Mouse (Mus musculus): ENCODE measurements around the gene 2010003K11Rik. TPM values are rescaled to one million over a fixed set of nuclear protein-coding genes. Genes with fewer than 3 reads are reported as not detected.

Gene 2010003K11Rik
- polyA plus RNA-seq, 1 experiment, result not detected

- Histone ChIP-seq H3K79me3 (ENCODE audit: low read depth) (no peaks in the 10 kb centered on the region), H3ac (ENCODE audit: control insufficient read depth, insufficient read length, low read depth) (no peak overlapping the region), H3K36me3 (ENCODE audit: control insufficient read depth, insufficient read depth) (no peaks in the 10 kb centered on the region), H3K4me3 (ENCODE audit: insufficient read depth, poor library complexity, severe bottlenecking) (no peak overlapping the region), H3K79me2 (ENCODE audit: control insufficient read depth, insufficient read depth) (no peaks in the 10 kb centered on the region), H3K27me3 (ENCODE audit: control insufficient read depth, insufficient read depth, insufficient read length) (no peaks in the 10 kb centered on the region)
- TF ChIP-seq MYOG (IDR thresholded peaks at IDR 0.05; ENCODE audit: control insufficient read depth, extremely low read depth, insufficient read length), result no peak
- no peak for TF ChIP-seq CEBPB (IDR thresholded peaks at IDR 0.05; ENCODE audit: low read depth)
- TF ChIP-seq CTCF (IDR thresholded peaks at IDR 0.05; ENCODE audit: control insufficient read depth, insufficient read depth, insufficient read length), result no peak
- no peak for TF ChIP-seq MYOD1 (IDR thresholded peaks at IDR 0.05; ENCODE audit: control insufficient read depth, insufficient read length, low read depth)
- no peak for TF ChIP-seq FOSL1 (IDR thresholded peaks at IDR 0.05; ENCODE audit: insufficient read depth, low read length, poor library complexity, severe bottlenecking)
- no peak for TF ChIP-seq MAX (IDR thresholded peaks at IDR 0.05)
- no peak for TF ChIP-seq USF1 (IDR thresholded peaks at IDR 0.05; ENCODE audit: low read depth)
Observed at GRCm38 (mm10) chr19:4540992-4541391, 42.6 kb upstream of the 2010003K11Rik start.

GRCm38 (mm10) chr19:4540263-4540662 is 41.9 kb upstream of the 2010003K11Rik start:
- Histone ChIP-seq H3ac (ENCODE audit: control insufficient read depth, insufficient read length, low read depth) (no peak overlapping the region), H3K36me3 (ENCODE audit: control insufficient read depth, insufficient read depth) (no peaks in the 10 kb centered on the region), H3K79me3 (ENCODE audit: low read depth) (no peaks in the 10 kb centered on the region), H3K79me2 (ENCODE audit: control insufficient read depth, insufficient read depth) (no peaks in the 10 kb centered on the region), H3K4me3 (ENCODE audit: insufficient read depth, poor library complexity, severe bottlenecking) (no peak overlapping the region), H3K27me3 (ENCODE audit: control insufficient read depth, insufficient read depth, insufficient read length) (no peaks in the 10 kb centered on the region)
- no peak for TF ChIP-seq USF1 (IDR thresholded peaks at IDR 0.05; ENCODE audit: low read depth)

GRCm38 (mm10) chr19:4536606-4537005 is 38.2 kb upstream of the 2010003K11Rik start:
- Histone ChIP-seq H3K27me3 (ENCODE audit: control insufficient read depth, insufficient read depth, insufficient read length) (no peaks in the 10 kb centered on the region), H3K4me3 (ENCODE audit: insufficient read depth, poor library complexity, severe bottlenecking) (no peak overlapping the region), H3K79me2 (ENCODE audit: control insufficient read depth, insufficient read depth) (no peaks in the 10 kb centered on the region), H3K79me3 (ENCODE audit: low read depth) (no peaks in the 10 kb centered on the region), H3K36me3 (ENCODE audit: control insufficient read depth, insufficient read depth) (no peaks in the 10 kb centered on the region), H3ac (ENCODE audit: control insufficient read depth, insufficient read length, low read depth) (no peak overlapping the region)
- TF ChIP-seq MAX (IDR thresholded peaks at IDR 0.05) (no peak), CTCF (IDR thresholded peaks at IDR 0.05; ENCODE audit: control insufficient read depth, insufficient read depth, insufficient read length) (no peak), USF1 (IDR thresholded peaks at IDR 0.05; ENCODE audit: low read depth) (no peak), MYOG (IDR thresholded peaks at IDR 0.05; ENCODE audit: control insufficient read depth, extremely low read depth, insufficient read length) (no peak), FOSL1 (IDR thresholded peaks at IDR 0.05; ENCODE audit: insufficient read depth, low read length, poor library complexity, severe bottlenecking) (no peak), MYOD1 (IDR thresholded peaks at IDR 0.05; ENCODE audit: control insufficient read depth, insufficient read length, low read depth) (no peak), CEBPB (IDR thresholded peaks at IDR 0.05; ENCODE audit: low read depth) (no peak)

GRCm38 (mm10) chr19:4535922-4536321 is 37.5 kb upstream of the 2010003K11Rik start:
- H3ac ChIP-seq (ENCODE audit: control insufficient read depth, insufficient read length, low read depth), result no peak overlapping the region
- H3K4me3 ChIP-seq (ENCODE audit: insufficient read depth, poor library complexity, severe bottlenecking), result no peak overlapping the region
- no peak for TF ChIP-seq MYOG (IDR thresholded peaks at IDR 0.05; ENCODE audit: control insufficient read depth, extremely low read depth, insufficient read length)
- no peak for TF ChIP-seq MYOD1 (IDR thresholded peaks at IDR 0.05; ENCODE audit: control insufficient read depth, insufficient read length, low read depth)
- no peaks in the 10 kb centered on the region for H3K27me3 ChIP-seq (ENCODE audit: control insufficient read depth, insufficient read depth, insufficient read length)
- H3K36me3 ChIP-seq (ENCODE audit: control insufficient read depth, insufficient read depth), result no peaks in the 10 kb centered on the region
- H3K79me3 ChIP-seq (ENCODE audit: low read depth), result no peaks in the 10 kb centered on the region
- H3K79me2 ChIP-seq (ENCODE audit: control insufficient read depth, insufficient read depth), result no peaks in the 10 kb centered on the region

- TF ChIP-seq CTCF (IDR thresholded peaks at IDR 0.05; ENCODE audit: control insufficient read depth, insufficient read depth, insufficient read length) (no peak), MYOG (IDR thresholded peaks at IDR 0.05; ENCODE audit: control insufficient read depth, extremely low read depth, insufficient read length) (no peak), CEBPB (IDR thresholded peaks at IDR 0.05; ENCODE audit: low read depth) (no peak), MAX (IDR thresholded peaks at IDR 0.05) (no peak), MYOD1 (IDR thresholded peaks at IDR 0.05; ENCODE audit: control insufficient read depth, insufficient read length, low read depth) (no peak), USF1 (IDR thresholded peaks at IDR 0.05; ENCODE audit: low read depth) (no peak), FOSL1 (IDR thresholded peaks at IDR 0.05; ENCODE audit: insufficient read depth, low read length, poor library complexity, severe bottlenecking) (no peak)
Observed at GRCm38 (mm10) chr19:4534646-4535045, 36.3 kb upstream of the 2010003K11Rik start.

GRCm38 (mm10) chr19:4521426-4522050 is 23.2 kb upstream of the 2010003K11Rik start:
- no peaks in the 10 kb centered on the region for H3K36me3 ChIP-seq (ENCODE audit: control insufficient read depth, insufficient read depth)
- H3K4me3 ChIP-seq (ENCODE audit: insufficient read depth, poor library complexity, severe bottlenecking), result no peak overlapping the region
- H3K79me2 ChIP-seq (ENCODE audit: control insufficient read depth, insufficient read depth), result no peaks in the 10 kb centered on the region
- TF ChIP-seq FOSL1 (IDR thresholded peaks at IDR 0.05; ENCODE audit: insufficient read depth, low read length, poor library complexity, severe bottlenecking) (no peak), CTCF (IDR thresholded peaks at IDR 0.05; ENCODE audit: control insufficient read depth, insufficient read depth, insufficient read length) (no peak), MYOG (IDR thresholded peaks at IDR 0.05; ENCODE audit: control insufficient read depth, extremely low read depth, insufficient read length) (no peak), MAX (IDR thresholded peaks at IDR 0.05) (no peak), CEBPB (IDR thresholded peaks at IDR 0.05; ENCODE audit: low read depth) (no peak), USF1 (IDR thresholded peaks at IDR 0.05; ENCODE audit: low read depth) (no peak), MYOD1 (IDR thresholded peaks at IDR 0.05; ENCODE audit: control insufficient read depth, insufficient read length, low read depth) (no peak)
- H3K79me3 ChIP-seq (ENCODE audit: low read depth), result no peaks in the 10 kb centered on the region
- no peak overlapping the region for H3ac ChIP-seq (ENCODE audit: control insufficient read depth, insufficient read length, low read depth)
- no peaks in the 10 kb centered on the region for H3K27me3 ChIP-seq (ENCODE audit: control insufficient read depth, insufficient read depth, insufficient read length)

More at GRCm38 (mm10) chr19:4534646-4535045, 36.3 kb upstream of the 2010003K11Rik start:
- Histone ChIP-seq H3K4me3 (ENCODE audit: insufficient read depth, poor library complexity, severe bottlenecking) (no peak overlapping the region), H3K79me3 (ENCODE audit: low read depth) (no peaks in the 10 kb centered on the region), H3K79me2 (ENCODE audit: control insufficient read depth, insufficient read depth) (no peaks in the 10 kb centered on the region), H3ac (ENCODE audit: control insufficient read depth, insufficient read length, low read depth) (no peak overlapping the region), H3K27me3 (ENCODE audit: control insufficient read depth, insufficient read depth, insufficient read length) (no peaks in the 10 kb centered on the region), H3K36me3 (ENCODE audit: control insufficient read depth, insufficient read depth) (no peaks in the 10 kb centered on the region)
